Mouse (Mus musculus): ENCODE data around the gene Acvr1.

Acvr1 gene

GRCm38 (mm10) chr2:58415037-58415436 lies 151.9 kb downstream of the Acvr1 start:
- DNase-seq (ENCODE audit: low read depth, low spot score), result no peak

DNA sequence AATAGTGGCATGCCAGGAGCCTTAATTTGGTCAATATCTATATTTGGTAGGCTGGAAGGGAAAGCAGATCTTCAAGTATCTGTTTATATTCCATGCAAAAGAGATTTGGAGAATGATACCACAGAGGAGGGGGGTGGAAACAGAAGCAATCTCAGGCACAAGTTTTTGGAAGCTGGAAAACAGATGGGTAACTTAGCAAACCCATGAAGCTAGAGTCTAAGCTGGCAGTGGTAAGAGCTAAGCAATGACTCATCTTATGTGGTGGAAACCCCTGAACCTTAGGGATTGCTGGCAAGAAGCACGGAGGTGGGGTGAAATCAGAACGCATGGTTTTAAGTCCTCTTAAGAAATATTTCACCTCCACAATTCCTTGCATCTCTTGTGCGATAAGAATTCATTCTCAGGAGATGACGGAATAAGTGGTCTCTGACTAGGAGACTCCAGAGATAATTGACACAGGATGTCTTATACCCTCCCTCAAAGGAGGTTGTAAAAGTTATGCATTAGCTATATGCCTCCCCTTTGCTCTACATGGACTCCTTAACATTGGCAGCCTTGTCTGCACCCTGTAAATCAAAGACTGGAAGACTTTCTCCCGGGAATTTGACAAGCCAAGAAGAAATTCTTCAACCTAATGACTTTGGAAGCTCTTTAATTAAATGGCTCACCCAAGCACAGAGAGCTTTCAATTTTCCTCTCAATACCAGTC lies 157.9 kb downstream of the Acvr1 start:
- DNase-seq (ENCODE audit: low read depth, low spot score), result no peak

GRCm38 (mm10) chr2:58403481-58403880 lies 163.5 kb downstream of the Acvr1 start:
- DNase-seq (ENCODE audit: low read depth, low spot score), result no peak

GRCm38 (mm10) chr2:58388601-58389000 lies 178.4 kb downstream of the Acvr1 start:
- no peak for DNase-seq (ENCODE audit: low read depth, low spot score)

DNA sequence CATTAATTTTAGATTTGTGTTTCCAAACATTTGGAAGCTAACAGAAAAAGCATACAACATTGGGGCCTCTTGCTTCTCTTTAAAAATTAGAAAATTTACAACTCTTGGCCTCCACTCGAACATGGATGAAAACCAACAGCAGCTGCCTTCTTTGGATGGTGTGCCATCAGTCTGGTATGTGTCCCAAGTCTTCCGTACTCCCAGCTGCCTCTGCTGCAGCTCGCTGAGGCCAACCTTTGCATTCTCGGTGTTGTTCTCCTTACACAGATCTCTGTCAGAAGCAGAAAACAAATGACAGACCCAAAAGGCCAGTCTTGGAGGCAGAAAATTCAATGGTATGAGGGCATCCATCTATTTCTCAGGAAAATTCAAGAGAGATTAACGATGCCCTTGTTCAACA lies 186.9 kb downstream of the Acvr1 start:
- DNase-seq (ENCODE audit: low read depth, low spot score), result no peak

- no peak for DNase-seq (ENCODE audit: low read depth, low spot score)
Measured at GRCm38 (mm10) chr2:58379475-58379874, 187.5 kb downstream of the Acvr1 start.

DNA sequence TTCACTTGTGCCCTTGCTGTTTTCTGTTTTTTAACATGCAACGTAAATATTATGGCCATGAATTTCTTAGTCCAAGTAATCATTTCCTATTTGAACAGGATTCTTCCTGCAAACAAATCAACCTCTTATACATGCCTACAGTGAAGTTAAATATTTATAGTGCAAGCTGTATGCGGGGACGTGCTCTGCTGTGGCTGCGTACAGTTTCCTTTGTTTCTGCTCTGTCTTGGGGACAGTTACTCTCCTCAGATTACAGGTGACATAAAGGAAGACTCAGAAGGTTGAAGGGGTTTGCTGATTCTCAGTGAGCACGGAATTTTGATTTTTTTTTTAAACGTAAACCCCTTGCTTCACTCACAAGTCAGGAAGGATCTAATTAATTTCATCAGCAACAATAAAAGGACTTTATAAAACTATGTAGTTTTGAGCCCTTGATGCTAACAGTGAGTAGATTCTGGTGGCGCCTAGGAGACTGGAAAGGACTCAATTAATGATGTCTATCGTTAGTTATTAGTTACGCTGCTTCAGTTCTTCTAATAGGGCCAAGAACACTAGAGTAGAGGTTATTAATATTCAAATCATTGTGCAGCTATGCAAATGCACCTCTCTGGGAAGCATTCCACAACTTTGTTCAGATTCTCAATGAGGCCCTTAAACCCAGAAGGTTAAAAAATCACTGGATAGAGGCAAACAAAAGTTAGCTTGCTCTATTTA lies 189.4 kb downstream of the Acvr1 start:
- no peak for DNase-seq (ENCODE audit: low read depth, low spot score)

DNA sequence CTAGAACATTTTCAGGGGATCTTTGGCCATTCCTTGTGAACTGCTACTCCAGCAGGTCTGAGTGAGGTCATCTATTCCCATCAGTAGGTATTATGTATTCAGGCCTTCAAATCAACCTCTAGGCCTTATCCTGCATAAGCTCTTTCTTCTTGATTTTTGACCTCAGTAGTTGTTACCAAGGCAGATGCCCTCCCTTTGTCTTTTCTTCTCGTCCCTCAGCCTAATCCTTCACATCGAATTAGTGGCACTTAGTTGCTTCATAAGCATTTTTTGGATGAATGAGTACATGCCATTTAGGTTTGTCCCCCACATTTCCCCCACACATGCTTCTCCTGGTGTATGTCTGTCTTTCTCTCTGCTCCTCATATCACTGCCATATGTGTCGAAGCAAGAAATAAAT lies 200.8 kb downstream of the Acvr1 start:
- no peak for DNase-seq (ENCODE audit: low read depth, low spot score)

GRCm38 (mm10) chr2:58361361-58362046 lies 205.5 kb downstream of the Acvr1 start:
- no peak for DNase-seq (ENCODE audit: low read depth, low spot score)

DNA sequence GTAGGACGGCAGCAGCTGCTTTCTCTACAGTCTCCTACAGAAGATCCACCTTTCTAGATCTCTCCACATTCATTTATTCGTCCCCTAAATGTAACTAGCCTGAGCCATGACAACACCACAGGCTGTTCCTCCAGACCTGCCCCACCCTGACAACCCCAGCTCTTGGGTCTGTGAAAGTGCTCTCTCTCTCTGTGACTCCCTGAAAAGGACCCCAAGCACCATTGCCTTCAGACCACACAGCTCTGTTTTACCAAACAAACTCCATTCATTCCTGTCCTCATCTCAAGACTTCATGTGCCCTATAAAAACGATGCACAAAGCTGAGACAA lies 208.9 kb downstream of the Acvr1 start:
- no peak for DNase-seq (ENCODE audit: low read depth, low spot score)

DNA sequence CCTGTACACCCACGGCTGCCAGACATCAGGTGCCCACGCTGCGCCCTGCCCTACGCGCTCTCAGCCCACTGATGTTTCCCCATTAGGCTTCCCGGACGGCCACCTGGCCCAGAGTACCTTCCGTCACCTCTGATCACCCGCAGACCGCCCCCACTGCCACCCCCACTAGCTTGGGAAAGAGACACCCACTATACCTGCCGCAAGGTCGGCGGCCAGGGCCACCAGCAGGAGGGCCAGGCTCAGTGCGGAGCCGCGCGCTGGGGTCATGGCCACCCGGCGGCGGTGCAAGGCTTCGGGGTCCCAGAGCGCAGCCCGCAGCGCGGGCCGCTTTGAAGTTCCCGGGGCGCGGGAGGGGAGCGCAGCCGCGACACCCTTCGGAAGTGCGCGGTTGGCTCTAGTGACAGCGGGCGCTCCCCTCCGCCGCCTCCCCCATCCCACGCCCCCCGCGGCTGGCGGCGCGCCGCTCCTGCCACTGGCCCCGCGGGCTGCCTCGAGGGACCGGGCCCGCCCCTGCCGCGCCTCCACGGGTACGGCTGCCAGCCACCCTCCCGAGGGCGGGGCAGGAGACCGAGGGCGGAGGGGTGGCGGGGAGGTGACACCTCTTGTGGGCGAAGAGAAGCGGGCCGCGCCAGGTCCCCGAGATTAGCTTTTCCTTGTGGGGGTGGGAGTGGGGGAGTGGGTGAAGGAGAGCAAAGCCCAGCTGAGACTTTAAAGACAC lies 209.4 kb downstream of the Acvr1 start, which contains the start of gene Acvr1c:
Gene Acvr1c, minus strand, starts transcription at position 482 of the 718 bp plus-strand sequence.
- no peak for DNase-seq (ENCODE audit: low read depth, low spot score)

DNA sequence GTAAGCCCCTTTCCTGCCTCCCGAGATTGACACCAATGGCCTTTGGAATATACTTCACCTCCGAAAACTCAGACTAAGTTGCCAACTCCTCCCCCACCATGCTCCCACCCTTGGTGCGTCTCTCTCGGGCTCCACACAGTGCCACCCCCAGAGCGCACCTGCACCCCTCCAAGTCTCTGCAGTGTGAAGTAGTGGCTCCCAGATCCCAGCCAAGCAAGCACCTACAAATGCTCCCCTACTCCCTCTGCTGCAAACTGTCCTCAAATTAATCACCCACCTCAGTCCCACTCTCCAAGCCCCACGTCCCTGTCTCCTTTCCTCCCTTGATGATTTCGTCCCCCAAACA lies 209.9 kb downstream of the Acvr1 start:
- DNase-seq (ENCODE audit: low read depth, low spot score), result no peak

DNA sequence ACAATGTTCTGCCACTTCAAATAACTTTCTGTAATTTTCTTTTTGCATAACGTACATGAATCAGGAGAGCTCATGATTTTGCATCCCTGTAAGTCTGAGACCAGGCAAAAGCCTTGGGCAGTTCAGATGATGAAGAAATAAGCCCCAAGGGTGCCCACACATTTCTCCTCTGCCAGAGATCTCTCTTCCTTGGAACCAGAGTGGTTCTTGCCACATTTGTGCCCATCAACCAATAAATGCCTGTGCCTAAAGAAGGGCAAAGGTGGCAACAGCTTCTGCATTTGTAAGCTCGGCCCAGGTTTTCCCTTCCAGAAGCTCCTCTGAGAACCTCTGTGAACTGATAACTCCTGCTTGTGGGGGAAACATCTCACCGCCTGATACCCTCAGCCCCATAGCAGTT lies 212.6 kb downstream of the Acvr1 start:
- no peak for DNase-seq (ENCODE audit: low read depth, low spot score)

DNA sequence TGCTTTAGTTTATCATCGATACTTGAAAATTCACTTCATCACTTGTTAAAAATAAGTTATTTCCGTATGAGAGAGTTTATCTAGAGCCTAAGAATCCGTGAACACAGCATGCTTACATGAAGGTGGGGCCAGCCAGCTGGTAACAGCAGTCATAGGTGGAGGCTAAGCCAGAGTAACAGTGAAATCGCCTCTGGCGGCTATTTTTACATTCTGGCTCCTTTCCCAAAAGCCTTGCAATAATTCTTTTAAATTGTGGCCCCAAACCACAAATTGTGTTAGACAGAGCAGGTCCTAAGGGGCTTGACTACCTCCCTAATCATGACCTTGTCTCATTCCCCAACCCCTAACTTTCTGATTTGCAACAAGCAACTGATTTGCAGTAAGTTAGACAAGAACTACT lies 214.1 kb downstream of the Acvr1 start:
- no peak for DNase-seq (ENCODE audit: low read depth, low spot score)

DNA sequence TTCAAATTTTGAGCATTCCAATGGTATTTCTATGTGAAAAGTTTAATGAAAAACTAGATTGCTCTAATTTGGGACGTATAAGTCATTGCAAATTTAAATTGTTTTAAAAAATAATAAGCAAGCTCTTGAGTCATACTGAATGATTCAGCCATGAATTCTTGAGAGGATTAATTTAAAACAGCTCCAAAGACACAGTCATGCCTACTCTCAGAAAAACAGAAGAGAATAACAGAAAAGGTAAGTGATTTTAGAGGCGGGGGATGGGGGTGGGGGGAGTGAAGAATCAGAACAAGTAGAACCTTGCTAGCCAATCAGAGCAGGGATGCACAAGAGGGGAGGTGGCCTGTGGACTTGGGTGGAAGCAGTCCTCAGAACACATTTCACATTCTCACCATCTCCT lies 216.3 kb downstream of the Acvr1 start:
- DNase-seq (ENCODE audit: low read depth, low spot score), result no peak
